Mouse (Mus musculus): ENCODE results near the gene Fstl4.

Gene Fstl4

GRCm38 (mm10) chr11:52773073-52773472 lies 8.6 kb downstream of the Fstl4 start:
- no peak for DNase-seq

- no peak for DNase-seq
Measured at GRCm38 (mm10) chr11:52775291-52775690, 10.9 kb downstream of the Fstl4 start.

GRCm38 (mm10) chr11:52782426-52782825 lies 18.0 kb downstream of the Fstl4 start:
- no peak for DNase-seq

DNA sequence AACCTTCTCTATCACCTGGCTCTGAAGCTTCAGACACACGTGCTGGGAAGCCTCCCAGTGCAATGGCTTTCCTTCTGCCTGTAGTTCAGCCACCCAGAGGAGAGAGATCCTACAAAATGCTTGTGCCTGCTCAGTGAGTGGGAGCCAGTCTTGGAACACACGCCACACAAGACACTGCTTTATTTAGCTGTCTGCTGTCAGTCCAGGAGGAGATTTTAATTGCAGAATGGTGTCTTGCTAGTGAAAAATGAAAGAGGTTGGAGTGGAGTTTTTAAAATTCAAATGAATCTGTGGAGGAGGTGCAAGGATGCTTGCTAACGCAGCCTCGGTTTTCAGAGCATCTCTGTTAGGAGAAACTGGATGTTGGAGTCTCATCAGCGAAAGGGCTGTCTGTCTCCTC lies 29.9 kb downstream of the Fstl4 start:
- DNase-seq: no peak

DNA sequence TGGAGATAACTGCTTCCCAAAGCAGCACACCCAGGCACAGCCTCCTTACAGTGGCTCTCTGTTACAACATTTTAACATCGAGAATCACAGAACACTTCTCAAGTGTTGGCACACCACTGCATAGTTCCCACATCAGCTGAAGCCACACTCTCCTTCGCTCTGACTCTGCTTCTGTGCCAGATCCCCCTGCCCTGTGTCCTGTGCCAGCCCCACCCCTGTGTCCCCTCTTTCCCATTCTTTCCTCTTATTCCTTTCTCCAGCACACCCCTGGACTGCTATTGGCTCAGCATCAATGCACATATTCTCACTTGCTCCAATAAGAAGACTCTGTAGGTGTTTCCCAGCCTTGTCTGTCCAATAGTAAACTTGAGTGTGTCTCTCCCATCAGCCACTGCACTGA lies 45.1 kb downstream of the Fstl4 start:
- no peak for DNase-seq

GRCm38 (mm10) chr11:52816004-52816403 lies 51.6 kb downstream of the Fstl4 start:
- DNase-seq: no peak

GRCm38 (mm10) chr11:52820336-52820905 lies 56.0 kb downstream of the Fstl4 start:
- no peak for DNase-seq

DNA sequence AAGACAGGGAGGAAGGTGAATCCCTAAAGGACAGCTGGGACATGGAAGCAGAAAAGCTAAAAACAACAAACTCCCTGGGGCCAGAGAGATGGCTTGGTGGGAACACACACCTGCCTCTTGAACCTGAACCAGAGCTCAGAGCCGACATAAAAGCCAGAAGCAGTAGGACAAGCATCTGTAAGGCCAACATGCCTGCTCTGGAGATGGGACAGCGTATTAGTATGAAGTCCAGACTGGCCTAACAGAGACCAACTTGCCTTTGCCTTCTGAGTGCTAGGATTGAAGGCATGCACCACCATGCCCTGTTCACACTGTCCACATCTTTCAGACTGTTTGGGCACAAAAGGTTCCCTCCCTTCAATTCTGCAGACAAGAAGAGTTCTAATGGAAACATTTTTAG lies 62.2 kb downstream of the Fstl4 start:
- no peak for DNase-seq

GRCm38 (mm10) chr11:52831631-52832310 lies 67.3 kb downstream of the Fstl4 start:
- DNase-seq: no peak

DNA sequence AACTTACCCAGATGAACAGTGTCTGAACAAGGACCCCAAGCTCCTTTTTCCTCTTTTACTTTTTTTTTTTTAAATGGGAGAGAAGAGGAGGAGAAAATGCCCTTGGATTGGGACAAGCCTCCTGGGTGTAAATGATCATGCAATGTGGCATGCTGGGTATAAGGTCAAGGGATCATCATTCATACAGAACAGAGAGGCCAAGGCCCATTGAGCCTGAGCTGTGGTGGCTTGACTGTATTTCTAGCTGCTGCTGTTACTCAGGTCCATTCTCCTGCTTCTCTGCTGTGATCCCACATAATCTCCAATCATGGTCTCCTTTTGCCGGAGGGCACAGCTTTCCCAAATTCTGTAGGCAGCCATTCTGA lies 67.9 kb downstream of the Fstl4 start:
- DNase-seq: no peak

DNA sequence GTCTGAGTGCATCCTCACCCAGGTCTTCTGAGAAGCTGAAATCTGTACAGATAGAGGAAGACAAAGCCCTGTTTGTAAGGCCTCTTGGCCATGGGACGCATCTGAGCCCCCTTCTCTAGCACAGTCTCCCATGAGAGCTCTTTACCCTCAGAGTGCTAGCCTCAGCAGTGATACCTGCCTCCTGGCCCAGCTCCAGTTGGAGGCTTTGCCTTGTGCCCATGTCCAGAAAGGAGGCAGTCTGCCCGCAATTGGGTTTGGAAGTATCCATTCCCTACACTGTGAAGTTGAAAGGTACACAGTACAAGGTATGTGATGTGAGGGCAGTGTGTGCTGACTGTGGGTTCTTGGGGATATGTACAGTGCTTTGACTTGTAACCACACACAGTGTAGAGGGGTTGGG lies 84.3 kb downstream of the Fstl4 start:
- no peak for DNase-seq

GRCm38 (mm10) chr11:52850071-52850470 lies 85.6 kb downstream of the Fstl4 start:
- DNase-seq: no peak

DNA sequence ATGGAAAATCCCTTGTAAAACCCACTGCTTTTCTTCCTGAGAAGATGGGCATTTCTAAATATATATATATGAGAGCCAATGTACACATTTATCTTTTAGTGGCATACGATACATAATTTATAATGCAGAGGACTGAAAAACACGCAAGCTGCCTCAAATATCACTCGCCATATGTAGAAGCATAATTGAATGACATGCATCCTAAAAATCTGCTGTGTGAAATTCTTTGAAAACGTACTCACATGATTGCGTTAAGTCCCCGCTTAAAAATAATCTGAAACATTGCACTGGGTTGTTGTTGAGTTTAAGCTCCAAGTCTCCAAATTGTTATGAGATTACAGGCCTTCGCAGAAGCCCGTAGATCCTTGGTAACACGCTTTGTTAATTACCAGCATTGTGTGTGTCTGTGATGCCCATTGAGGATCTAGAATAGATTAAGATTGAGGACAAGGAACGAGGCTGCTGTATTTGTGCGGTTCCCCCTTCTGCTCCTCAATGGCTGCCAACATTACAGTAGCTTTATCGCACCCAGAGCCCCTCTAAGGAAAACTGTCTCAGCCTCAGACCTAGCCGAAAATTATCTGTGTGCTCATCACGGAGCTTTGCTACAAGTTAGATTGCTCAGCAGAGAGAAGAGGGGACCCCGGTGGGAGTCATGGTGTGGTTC lies 108.5 kb downstream of the Fstl4 start:
- DNase-seq: no peak

DNA sequence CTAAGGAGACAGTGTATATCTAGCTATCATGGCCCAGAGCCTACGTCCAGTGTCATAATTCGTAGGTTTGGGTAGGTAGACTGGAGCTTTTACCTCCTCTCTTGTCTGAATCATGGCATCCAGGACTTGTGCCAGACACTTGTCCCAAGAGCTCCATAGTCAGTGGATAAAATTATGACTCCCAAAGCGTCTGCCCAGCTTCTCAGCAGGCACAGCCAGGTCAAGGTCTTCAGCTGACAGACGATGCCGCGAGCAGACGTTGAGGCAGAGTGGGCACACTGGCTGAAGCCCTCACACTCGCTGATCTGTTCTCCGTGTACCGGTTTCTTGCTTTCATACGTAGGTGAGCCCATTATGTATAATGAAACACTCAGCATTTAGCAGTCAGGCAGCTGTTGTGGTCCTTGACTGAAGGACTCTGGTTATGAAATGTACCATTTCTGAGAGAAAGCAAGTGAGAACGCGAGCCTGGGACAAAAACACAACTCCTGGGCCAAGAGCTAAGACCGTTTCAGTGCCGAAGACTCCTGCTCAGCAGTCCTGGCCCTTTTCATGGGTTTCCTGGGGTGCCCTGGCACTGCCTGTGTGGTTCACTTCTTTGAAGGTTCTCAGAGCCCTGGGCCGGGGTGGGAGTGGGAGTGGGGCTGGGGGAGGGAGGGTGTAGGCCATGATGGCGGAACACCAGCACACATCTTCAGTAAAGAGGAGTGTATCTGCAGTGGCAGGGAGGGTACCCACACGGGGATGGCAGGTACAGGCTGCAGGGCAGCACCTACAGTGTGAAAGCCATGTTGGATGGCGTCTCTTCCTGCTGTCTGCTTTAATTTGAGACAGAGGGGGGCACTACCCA lies 111.7 kb downstream of the Fstl4 start:
- DNase-seq: no peak

DNA sequence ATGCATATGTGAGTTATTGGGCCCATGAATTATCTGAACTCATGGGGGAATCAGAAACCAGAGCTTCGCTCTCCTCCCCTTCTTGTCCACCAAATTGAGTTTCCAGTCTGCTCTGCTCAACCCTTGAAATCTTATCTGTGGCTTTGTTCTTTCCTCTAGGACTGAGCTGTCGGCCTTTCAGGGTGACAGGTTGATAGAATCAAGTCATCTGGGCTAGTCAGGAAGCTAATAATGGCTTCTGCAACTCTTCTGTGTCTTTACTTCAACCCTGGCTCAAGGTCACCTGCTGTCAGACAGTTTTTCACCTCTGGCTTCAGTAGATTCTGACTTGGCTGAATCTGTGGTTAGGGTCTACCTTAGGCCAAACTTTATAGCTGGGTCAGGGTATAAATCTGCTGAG lies 113.2 kb downstream of the Fstl4 start:
- DNase-seq: no peak

- DNase-seq: no peak
Measured at GRCm38 (mm10) chr11:52879958-52880357, 115.5 kb downstream of the Fstl4 start.

GRCm38 (mm10) chr11:52886559-52887303 lies 122.3 kb downstream of the Fstl4 start:
- DNase-seq: no peak

DNA sequence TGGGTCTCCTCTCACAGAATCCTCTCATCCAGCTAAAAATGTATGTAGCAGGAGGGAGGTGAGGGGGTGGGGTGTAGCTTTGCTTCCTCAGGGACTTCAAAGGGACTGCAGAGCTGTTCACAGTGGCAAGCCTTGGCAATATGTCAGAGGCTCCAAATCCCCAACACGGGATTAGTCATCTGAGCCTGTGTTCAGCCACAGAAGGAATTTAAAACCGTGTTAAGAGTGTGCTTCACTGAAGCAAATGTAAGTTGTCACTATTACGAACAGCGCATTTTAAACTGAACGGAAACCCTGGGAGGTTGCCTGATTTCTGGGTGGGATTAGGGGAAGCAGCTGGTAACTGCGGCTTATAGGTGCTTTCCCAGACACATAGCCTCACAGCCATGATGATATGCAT lies 123.7 kb downstream of the Fstl4 start:
- no peak for DNase-seq

- DNase-seq: no peak
Measured at GRCm38 (mm10) chr11:52889527-52889926, 125.1 kb downstream of the Fstl4 start.

DNA sequence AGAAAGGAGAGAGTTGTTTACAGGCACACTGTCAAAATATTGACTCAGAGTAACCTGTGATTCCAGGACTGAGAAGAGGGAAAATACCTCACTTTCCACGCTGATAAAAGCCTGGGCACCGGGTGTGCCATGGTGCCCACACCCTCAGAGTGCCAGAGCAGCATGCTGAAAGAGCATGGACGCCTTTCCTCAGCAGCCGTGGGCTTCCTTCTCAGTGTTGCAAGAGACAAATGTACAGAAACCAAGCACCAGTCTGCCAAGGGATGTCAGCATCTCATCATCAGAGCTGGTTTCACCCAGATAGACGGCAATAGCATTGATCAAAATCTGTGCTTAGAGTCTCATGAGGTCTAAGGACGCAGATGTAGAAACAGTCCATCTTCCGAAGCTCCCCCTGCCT lies 125.7 kb downstream of the Fstl4 start:
- no peak for DNase-seq

DNA sequence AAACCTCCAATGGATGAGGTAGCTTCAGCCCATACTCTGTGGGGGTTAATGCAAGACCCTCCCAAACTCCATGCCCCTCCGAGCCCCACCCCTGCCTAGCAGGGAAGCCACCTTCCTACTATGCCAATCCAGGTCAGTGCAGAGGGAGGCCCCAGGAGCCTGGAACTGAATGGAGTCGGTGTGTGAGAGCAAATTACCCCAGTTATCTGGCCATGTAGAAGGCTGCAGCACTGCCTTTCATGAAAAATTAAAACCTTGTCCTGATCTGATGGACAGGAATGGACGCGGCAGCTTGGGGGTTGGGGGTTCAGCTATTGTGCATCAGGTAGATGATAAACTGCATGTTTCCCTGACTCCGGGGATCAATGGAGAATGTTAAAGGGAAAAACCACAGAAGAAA lies 139.7 kb downstream of the Fstl4 start:
- no peak for DNase-seq

DNA sequence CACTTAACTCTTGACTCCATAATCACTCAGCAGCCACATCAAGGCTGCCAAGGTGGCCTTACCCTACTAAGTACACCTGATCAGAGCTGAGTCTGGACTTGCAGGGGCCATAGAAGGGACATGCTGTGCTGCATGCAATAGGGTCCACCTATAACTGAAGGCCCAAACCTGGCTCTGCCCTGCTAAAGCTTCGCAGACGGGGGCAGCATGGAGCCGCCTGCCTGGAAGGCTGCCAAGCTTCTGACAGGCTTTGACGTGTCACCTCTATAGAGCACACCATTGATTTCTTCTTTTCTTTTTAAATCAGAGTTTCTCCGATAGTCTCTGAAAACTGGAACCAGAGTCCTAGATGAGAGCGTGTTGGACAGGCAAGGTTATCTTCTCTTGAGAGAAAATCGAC lies 146.4 kb downstream of the Fstl4 start:
- DNase-seq: no peak

GRCm38 (mm10) chr11:52914431-52914830 lies 150.0 kb downstream of the Fstl4 start:
- no peak for DNase-seq

All from spleen, adult 18-20 months (tissue).